Mouse (Mus musculus) heart, embryonic 10.5 days (tissue): ENCODE results near the gene Folr2. TPM values are rescaled to one million over a fixed set of nuclear protein-coding genes. Genes with fewer than 3 reads are reported as not detected.

Source experiments
- DNase-seq: peaks from one replicate; pipeline ENCODE4 v3.0.0-alpha.2; 2017; ENCODE audit warnings: low spot score
- H3K27ac ChIP-seq: fragments of 300-500 bp; sonication (generic); 2 replicates; pipeline ENCODE4 v1.5.1; 2016; ENCODE audit warnings: mild to moderate bottlenecking
- H3K27me3 ChIP-seq: fragments of 300-500 bp; sonication (generic); 2 replicates; pipeline ENCODE4 v1.6.1; 2016; ENCODE audit warnings: mild to moderate bottlenecking; ENCODE audit not compliant: poor library complexity, insufficient read depth, severe bottlenecking
- H3K36me3 ChIP-seq: fragments of 300-500 bp; sonication (generic); 2 replicates; pipeline ENCODE4 v1.6.1; 2016; ENCODE audit warnings: mild to moderate bottlenecking, moderate library complexity
- H3K4me1 ChIP-seq: fragments of 300-500 bp; sonication (generic); 2 replicates; pipeline ENCODE4 v1.6.1; 2016; ENCODE audit warnings: mild to moderate bottlenecking
- H3K4me3 ChIP-seq: fragments of 300-500 bp; sonication (generic); 2 replicates; pipeline ENCODE4 v1.5.1; 2016; ENCODE audit warnings: mild to moderate bottlenecking, moderate library complexity
- H3K9me3 ChIP-seq: fragments of 300-500 bp; sonication (generic); 2 replicates; pipeline ENCODE4 v1.6.1; 2016; ENCODE audit warnings: mild to moderate bottlenecking, moderate library complexity
- WGBS: fragments of 180-500 bp; shearing (Covaris S2); methylation state at CpG from one replicate; pipeline ENCODE4 v1.1.7; 2016; 5-methylcytosine and 5-hydroxymethylcytosine counted together
- polyA plus RNA-seq: library from polyadenylated mRNA; unstranded; fragments of >200 nt; fragmentation: Nextera tagmentation; extraction: Ambion mirVana; gene quantifications from 2 replicates; pipeline ENCODE4 v1.2.1, GENCODE M21; 2016

Folr2 gene
- polyA plus RNA-seq, 1 experiment from 2014 or later = not detected

GRCm38 (mm10) chr7:101833352-101833751 lies 23.6 kb downstream of the Folr2 start:
- no peak overlapping the region for H3K4me3 ChIP-seq
- WGBS = 71% methylated on average over 5 of the region's 5 CpGs
- 0 out of 2 replicates have a peak overlapping the region, but pooled peaks have one; percentile 62 for H3K27ac ChIP-seq
- peaks cover 29% of the 10 kb centered on the region for H3K4me1 ChIP-seq
- no peaks in the 10 kb centered on the region for H3K9me3 ChIP-seq
- DNase-seq = no peak
- no peaks in the 10 kb centered on the region for H3K27me3 ChIP-seq
- peaks cover 60% of the 10 kb centered on the region for H3K36me3 ChIP-seq

- no peak overlapping the region for H3K4me3 ChIP-seq
- H3K27ac ChIP-seq = no peak overlapping the region
- DNase-seq = no peak
- H3K4me1 ChIP-seq = peaks cover 27% of the 10 kb centered on the region
- no peaks in the 10 kb centered on the region for H3K27me3 ChIP-seq
- H3K36me3 ChIP-seq = peaks cover 70% of the 10 kb centered on the region
- no peaks in the 10 kb centered on the region for H3K9me3 ChIP-seq
- 87% methylated on average over 4 of the region's 4 CpGs for WGBS
Measured at GRCm38 (mm10) chr7:101832372-101832771, 24.6 kb downstream of the Folr2 start.

- Histone ChIP-seq H3K36me3 (peaks cover 79% of the 10 kb centered on the region), H3K27me3 (no peaks in the 10 kb centered on the region), H3K9me3 (no peaks in the 10 kb centered on the region), H3K27ac (no peak overlapping the region), H3K4me1 (peaks cover 27% of the 10 kb centered on the region), H3K4me3 (no peak overlapping the region)
- WGBS = 91% methylated on average over 8 of the region's 8 CpGs
- no peak for DNase-seq
Measured at GRCm38 (mm10) chr7:101831437-101831836, 25.6 kb downstream of the Folr2 start.

GRCm38 (mm10) chr7:101830373-101830772 lies 26.6 kb downstream of the Folr2 start:
- peaks cover 90% of the 10 kb centered on the region for H3K36me3 ChIP-seq
- no peak overlapping the region for H3K4me3 ChIP-seq
- DNase-seq = no peak
- WGBS = 91% methylated on average over 3 of the region's 3 CpGs
- no peaks in the 10 kb centered on the region for H3K9me3 ChIP-seq
- no peaks in the 10 kb centered on the region for H3K27me3 ChIP-seq
- H3K27ac ChIP-seq = no peak overlapping the region
- peaks cover 24% of the 10 kb centered on the region for H3K4me1 ChIP-seq

- Histone ChIP-seq H3K27me3 (peaks cover 39% of the 10 kb centered on the region), H3K4me3 (no peak overlapping the region), H3K4me1 (peaks cover 33% of the 10 kb centered on the region), H3K27ac (peak overlapping the region; percentile 22; the same call in 1 of the 2 replicates), H3K9me3 (no peaks in the 10 kb centered on the region), H3K36me3 (peaks cover 60% of the 10 kb centered on the region)
- DNase-seq = no peak
- WGBS = 86% methylated on average over 18 of the region's 18 CpGs
Measured at GRCm38 (mm10) chr7:101823758-101824630, 33.0 kb downstream of the Folr2 start.

- H3K4me3 ChIP-seq = no peak overlapping the region
- no peaks in the 10 kb centered on the region for H3K9me3 ChIP-seq
- H3K4me1 ChIP-seq = peaks cover 38% of the 10 kb centered on the region
- 37% methylated on average over 32 of the region's 32 CpGs for WGBS
- DNase-seq = no peak
- peaks cover 48% of the 10 kb centered on the region for H3K27me3 ChIP-seq
- no peak overlapping the region for H3K27ac ChIP-seq
- H3K36me3 ChIP-seq = peaks cover 51% of the 10 kb centered on the region
Measured at GRCm38 (mm10) chr7:101822836-101823757, 33.9 kb downstream of the Folr2 start.

GRCm38 (mm10) chr7:101821571-101822501 lies 35.2 kb downstream of the Folr2 start:
- peaks cover 44% of the 10 kb centered on the region for H3K4me1 ChIP-seq
- H3K4me3 ChIP-seq = peak overlapping the region; percentile 69
- H3K27ac ChIP-seq = peak overlapping the region; percentile 90
- H3K9me3 ChIP-seq = no peaks in the 10 kb centered on the region
- WGBS = under 1% methylated on average over 71 of the region's 71 CpGs
- peak; percentile 89 for DNase-seq
- peaks cover 61% of the 10 kb centered on the region for H3K27me3 ChIP-seq
- peaks cover 38% of the 10 kb centered on the region for H3K36me3 ChIP-seq

- Histone ChIP-seq H3K9me3 (no peaks in the 10 kb centered on the region), H3K4me3 (peak overlapping the region; percentile 69), H3K27me3 (peaks cover 74% of the 10 kb centered on the region), H3K27ac (peak overlapping the region; percentile 90), H3K36me3 (peaks cover 24% of the 10 kb centered on the region), H3K4me1 (peaks cover 44% of the 10 kb centered on the region)
- WGBS = 1% methylated on average over 35 of the region's 35 CpGs
- no peak for DNase-seq
Measured at GRCm38 (mm10) chr7:101820295-101821030, 36.5 kb downstream of the Folr2 start.

- Histone ChIP-seq H3K36me3 (no peaks in the 10 kb centered on the region), H3K27me3 (peaks cover 72% of the 10 kb centered on the region), H3K9me3 (no peaks in the 10 kb centered on the region), H3K27ac (no peak within 1 kb of the TSS; the same call in 1 of the 2 replicates), H3K4me1 (peaks cover 37% of the 10 kb centered on the region), H3K4me3 (peak within 1 kb of the TSS; percentile 53)
- under 1% methylated on average over 43 of the region's 45 CpGs for WGBS
- no peak for DNase-seq
Measured at GRCm38 (mm10) chr7:101817861-101818401, 39.1 kb downstream of the Folr2 start, which contains the start of gene Phox2a. Gene Phox2a, plus strand, starts transcription at chr7:101818313.
